16 mouse cellular contexts compared by ENCODE assay signal in the genomic region with DNA sequence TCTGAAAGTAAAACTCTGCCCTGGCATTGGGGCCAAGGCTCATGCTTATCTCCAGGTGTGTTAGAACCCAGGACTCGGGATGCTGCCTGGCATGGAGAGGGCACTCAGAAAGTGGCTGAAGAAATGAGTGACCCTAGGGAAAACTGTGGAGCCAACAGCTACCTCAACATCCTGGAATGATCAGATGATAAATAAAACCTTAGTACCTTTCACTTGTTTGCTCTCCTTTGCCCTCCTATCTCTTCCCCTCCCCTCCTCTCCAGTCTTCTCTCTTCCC.
DNase-seq lines count a peak whose midpoint lies in the region; ATAC-seq and TF ChIP-seq lines count a peak whose summit lies in the region.
"Had no signal": no experiment of that assay in that cellular context is flagged by ENCODE, and none has a peak within 500 bp of the region (broad histone marks: within the 10 kb centered on the region; RNA-seq: fewer than 3 reads in every experiment).

No protein-coding gene starts in this region.

- H3K9ac ChIP-seq in midbrain, postnatal 0 days (replicated peaks; ENCODE audit: low read length, poor library complexity, severe bottlenecking), result no peak overlapping the region
- H3K9ac ChIP-seq in forebrain, embryonic 12.5 days, result no peak overlapping the region
- H3K9ac ChIP-seq in hindbrain, embryonic 13.5 days, result no peak overlapping the region
- H3K9ac ChIP-seq in midbrain, embryonic 16.5 days (ENCODE audit: low read depth, low read length), result no peak overlapping the region
- H3K9ac ChIP-seq: intestine, embryonic 15.5 days; kidney, embryonic 15.5 days; limb, embryonic 12.5 days; liver, embryonic 13.5 days had no signal

- WGBS in midbrain, embryonic 10.5 days, result 27% methylated on average over 1 of the region's 1 CpGs
- WGBS in midbrain, postnatal 0 days, result 11% methylated on average over 1 of the region's 1 CpGs
- 16% methylated on average over 1 of the region's 1 CpGs for WGBS in forebrain, embryonic 12.5 days
- 38% methylated on average over 1 of the region's 1 CpGs for WGBS in hindbrain, embryonic 13.5 days
- 5% methylated on average over 1 of the region's 1 CpGs for WGBS in midbrain, embryonic 16.5 days

- H3K27me3 ChIP-seq in midbrain, embryonic 10.5 days (ENCODE audit: low read depth, poor library complexity, severe bottlenecking), result no peaks in the 10 kb centered on the region
- H3K27me3 ChIP-seq in midbrain, postnatal 0 days (ENCODE audit: insufficient read depth, low read length), result no peaks in the 10 kb centered on the region
- no peaks in the 10 kb centered on the region for H3K27me3 ChIP-seq in forebrain, embryonic 12.5 days
- H3K27me3 ChIP-seq in hindbrain, embryonic 13.5 days, result no peaks in the 10 kb centered on the region
- H3K27me3 ChIP-seq in midbrain, embryonic 16.5 days (ENCODE audit: control insufficient read depth, insufficient read depth, low read depth, low read length), result no peaks in the 10 kb centered on the region
- H3K27me3 ChIP-seq: intestine, embryonic 15.5 days; kidney, embryonic 15.5 days; liver, embryonic 13.5 days had no signal

- peak overlapping the region; percentile 20 for H3K4me3 ChIP-seq in midbrain, embryonic 10.5 days
- no peak overlapping the region for H3K4me3 ChIP-seq in midbrain, postnatal 0 days (ENCODE audit: low read depth, low read length)
- H3K4me3 ChIP-seq in forebrain, embryonic 12.5 days (replicated peaks), result no peak overlapping the region
- no peak overlapping the region for H3K4me3 ChIP-seq in hindbrain, embryonic 13.5 days
- H3K4me3 ChIP-seq in midbrain, embryonic 16.5 days (ENCODE audit: low read depth, low read length), result no peak overlapping the region
- H3K4me3 ChIP-seq: heart, embryonic 10.5 days; intestine, embryonic 15.5 days; kidney, embryonic 15.5 days; left cerebral cortex, adult 2 months; limb, embryonic 12.5 days; liver, embryonic 13.5 days; myocyte had no signal

- peak; percentile 20 for DNase-seq in midbrain, embryonic 10.5 days (ENCODE audit: low spot score)
- no peak for DNase-seq in midbrain, postnatal 0 days (ENCODE audit: low spot score)
- DNase-seq in testis, postnatal 14 days (ENCODE audit: low spot score), result no peak
- no peak for DNase-seq in left cerebral cortex, postnatal 4 days
- DNase-seq: adrenal gland, adult 8-10 months; liver, embryonic 13.5 days; thymus, postnatal 4 days had no signal

- peaks cover 41% of the 10 kb centered on the region for H3K4me1 ChIP-seq in midbrain, embryonic 10.5 days
- peaks cover 8% of the 10 kb centered on the region for H3K4me1 ChIP-seq in midbrain, postnatal 0 days (ENCODE audit: insufficient read depth, low read length)
- H3K4me1 ChIP-seq in forebrain, embryonic 12.5 days, result peaks cover 35% of the 10 kb centered on the region
- H3K4me1 ChIP-seq in hindbrain, embryonic 13.5 days (replicated peaks), result peaks cover 24% of the 10 kb centered on the region
- peaks cover 19% of the 10 kb centered on the region for H3K4me1 ChIP-seq in midbrain, embryonic 16.5 days (ENCODE audit: control insufficient read depth, insufficient read depth, low read length)
- H3K4me1 ChIP-seq: intestine, embryonic 15.5 days; liver, embryonic 13.5 days had no signal

- H3K36me3 ChIP-seq in midbrain, embryonic 10.5 days, result no peaks in the 10 kb centered on the region
- H3K36me3 ChIP-seq in midbrain, postnatal 0 days (ENCODE audit: insufficient read depth, low read length), result no peaks in the 10 kb centered on the region
- no peaks in the 10 kb centered on the region for H3K36me3 ChIP-seq in forebrain, embryonic 12.5 days (replicated peaks)
- H3K36me3 ChIP-seq in hindbrain, embryonic 13.5 days, result no peaks in the 10 kb centered on the region
- H3K36me3 ChIP-seq in midbrain, embryonic 16.5 days (ENCODE audit: control insufficient read depth, insufficient read depth, low read length), result no peaks in the 10 kb centered on the region
- H3K36me3 ChIP-seq: heart, embryonic 10.5 days; intestine, embryonic 15.5 days; kidney, embryonic 15.5 days; limb, embryonic 12.5 days; liver, embryonic 13.5 days had no signal

- peak overlapping the region; percentile 88 for H3K27ac ChIP-seq in midbrain, embryonic 10.5 days (replicated peaks)
- H3K27ac ChIP-seq in midbrain, postnatal 0 days (ENCODE audit: low read depth, low read length), result no peak overlapping the region
- peak overlapping the region; percentile 82 for H3K27ac ChIP-seq in forebrain, embryonic 12.5 days
- peak overlapping the region; percentile 18; the same call in 1 of the 2 replicates for H3K27ac ChIP-seq in hindbrain, embryonic 13.5 days
- H3K27ac ChIP-seq in midbrain, embryonic 16.5 days (ENCODE audit: low read length), result peak overlapping the region; percentile 5; the same call in 1 of the 2 replicates
- H3K27ac ChIP-seq: intestine, embryonic 15.5 days; kidney, embryonic 15.5 days; left cerebral cortex, adult 2 months; limb, embryonic 12.5 days; liver, embryonic 13.5 days had no signal

- H3K4me2 ChIP-seq in midbrain, postnatal 0 days (ENCODE audit: low read depth, low read length, poor library complexity, severe bottlenecking), result no peak overlapping the region
- H3K4me2 ChIP-seq in forebrain, embryonic 12.5 days, result peak overlapping the region; percentile 21; the same call in 1 of the 2 replicates
- no peak overlapping the region for H3K4me2 ChIP-seq in hindbrain, embryonic 13.5 days
- H3K4me2 ChIP-seq in midbrain, embryonic 16.5 days (ENCODE audit: low read length), result no peak overlapping the region
- H3K4me2 ChIP-seq: intestine, embryonic 15.5 days; kidney, embryonic 15.5 days; limb, embryonic 12.5 days; liver, embryonic 13.5 days had no signal

- TF ChIP-seq CTCF in midbrain, postnatal 0 days (IDR thresholded peaks at IDR 0.05), result no peak

- H3K9me3 ChIP-seq in midbrain, embryonic 10.5 days (replicated peaks), result no peaks in the 10 kb centered on the region
- no peaks in the 10 kb centered on the region for H3K9me3 ChIP-seq in midbrain, postnatal 0 days (ENCODE audit: low read length)
- no peaks in the 10 kb centered on the region for H3K9me3 ChIP-seq in forebrain, embryonic 12.5 days
- no peaks in the 10 kb centered on the region for H3K9me3 ChIP-seq in hindbrain, embryonic 13.5 days
- no peaks in the 10 kb centered on the region for H3K9me3 ChIP-seq in midbrain, embryonic 16.5 days (replicated peaks; ENCODE audit: control insufficient read depth, low read length, poor library complexity, severe bottlenecking)
- H3K9me3 ChIP-seq: heart, embryonic 10.5 days; intestine, embryonic 15.5 days; kidney, embryonic 15.5 days; limb, embryonic 12.5 days; liver, embryonic 13.5 days had no signal

- no peak for ATAC-seq in midbrain, postnatal 0 days (ENCODE audit: low FRiP score)
- peak; percentile 71 for ATAC-seq in forebrain, embryonic 12.5 days (ENCODE audit: low FRiP score)
- ATAC-seq in hindbrain, embryonic 13.5 days (ENCODE audit: low FRiP score), result 0 out of 2 replicates have a peak, but pooled peaks have one; percentile 41
- ATAC-seq in midbrain, embryonic 16.5 days, result 0 out of 2 replicates have a peak, but pooled peaks have one; percentile 17
- ATAC-seq: intestine, embryonic 15.5 days had no signal

- intact Hi-C loops in left cerebral cortex, postnatal 4 days (cut with DNase I), result no loop called here
